ENCODE assay signal across 20 mouse cellular contexts in genomic region chr13:16964823-16965475, GRCm38 (mm10).
A peak's percentile ranks its signal among the peaks of the same experiment; 100 is the strongest.
DNase-seq lines count a peak whose midpoint lies in the region; ATAC-seq and TF ChIP-seq lines count a peak whose summit lies in the region.
"Had no signal": no experiment of that assay in that cellular context is flagged by ENCODE, and none has a peak within 500 bp of the region (broad histone marks: within the 10 kb centered on the region; RNA-seq: fewer than 3 reads in every experiment).

No protein-coding gene starts in this region.

- H3K36me3 ChIP-seq in forebrain, embryonic 16.5 days (ENCODE audit: control insufficient read depth, insufficient read depth) = no peaks in the 10 kb centered on the region
- H3K36me3 ChIP-seq: midbrain, embryonic 13.5 days; neural tube, embryonic 15.5 days had no signal

- no peak overlapping the region for H3K4me3 ChIP-seq in gastrocnemius, adult 2 months
- no peak overlapping the region for H3K4me3 ChIP-seq in layer of hippocampus, adult 2 months
- no peak overlapping the region for H3K4me3 ChIP-seq in forebrain, embryonic 16.5 days (replicated peaks; ENCODE audit: low read length)
- H3K4me3 ChIP-seq: midbrain, embryonic 13.5 days; myocyte; neural tube, embryonic 15.5 days had no signal

- no peaks in the 10 kb centered on the region for H3K4me1 ChIP-seq in forebrain, embryonic 16.5 days (replicated peaks; ENCODE audit: control insufficient read depth, insufficient read depth, low read length)
- H3K4me1 ChIP-seq: midbrain, embryonic 13.5 days; neural tube, embryonic 15.5 days had no signal

- TF ChIP-seq CTCF in gastrocnemius, adult 2 months (IDR thresholded peaks at IDR 0.05) = peak; percentile 21; the same call in 1 of the 2 replicates
- TF ChIP-seq CTCF in layer of hippocampus, adult 2 months (conservative IDR thresholded peaks at IDR 0.05) = peak; percentile 79

- H3K27ac ChIP-seq in gastrocnemius, adult 2 months = no peak overlapping the region
- no peak overlapping the region for H3K27ac ChIP-seq in layer of hippocampus, adult 2 months
- no peak overlapping the region for H3K27ac ChIP-seq in forebrain, embryonic 16.5 days (ENCODE audit: low read length)
- H3K27ac ChIP-seq: liver, embryonic 14.5 days; midbrain, embryonic 13.5 days; neural tube, embryonic 15.5 days had no signal

- intact Hi-C loops in gastrocnemius, adult 2 months (cut with DNase I) = no loop called here

- 59% methylated on average over 4 of the region's 4 CpGs for WGBS in forebrain, embryonic 16.5 days

- no peak overlapping the region for H3K9ac ChIP-seq in forebrain, embryonic 16.5 days (replicated peaks; ENCODE audit: low read depth, low read length)
- H3K9ac ChIP-seq: liver, embryonic 14.5 days; midbrain, embryonic 13.5 days; neural tube, embryonic 15.5 days had no signal

- peak; percentile 76 for ATAC-seq in forebrain, embryonic 16.5 days
- ATAC-seq: hindbrain, embryonic 16.5 days; midbrain, embryonic 13.5 days had no signal

- no peaks in the 10 kb centered on the region for H3K9me3 ChIP-seq in forebrain, embryonic 16.5 days (ENCODE audit: control insufficient read depth, low read length)
- H3K9me3 ChIP-seq: midbrain, embryonic 13.5 days; neural tube, embryonic 15.5 days had no signal

- no peak for DNase-seq in gastrocnemius, adult 2 months
- DNase-seq in gastrocnemius, postnatal 25 days = no peak
- no peak for DNase-seq in layer of hippocampus, adult 2 months (ENCODE audit: low spot score in 2 of 2)
- no peak for DNase-seq in layer of hippocampus, adult 9-10 months (ENCODE audit: low spot score)
- peak; percentile 5 for DNase-seq in NIH3T3 (ENCODE audit: low read depth)
- no peak for DNase-seq in natural killer cell, adult 2 months (ENCODE audit: low spot score in 2 of 2)
- DNase-seq: B cell, adult 2 months; cerebellum, postnatal 10 days; embryo, embryonic 11 days; heart, postnatal 4 days; kidney, adult 2 months; kidney, postnatal 14 days; lung, postnatal 10 days; thymus, postnatal 36 days had no signal

- H3K27me3 ChIP-seq in forebrain, embryonic 16.5 days (replicated peaks; ENCODE audit: control insufficient read depth, insufficient read depth, low read length) = no peaks in the 10 kb centered on the region
- H3K27me3 ChIP-seq: midbrain, embryonic 13.5 days; neural tube, embryonic 15.5 days had no signal

- no peak overlapping the region for H3K4me2 ChIP-seq in forebrain, embryonic 16.5 days (ENCODE audit: low read length)
- H3K4me2 ChIP-seq: midbrain, embryonic 13.5 days; neural tube, embryonic 15.5 days had no signal
